Comparison of ENCODE assay signal across 3 mouse cellular contexts in genomic region chr17:12931576-12931975, GRCm38 (mm10). TPM values are rescaled to one million over a fixed set of nuclear protein-coding genes. Genes with fewer than 3 reads are reported as not detected.
"Had no signal": no experiment of that assay in that cellular context is flagged by ENCODE, and none has a peak within 500 bp of the region (broad histone marks: within the 10 kb centered on the region; RNA-seq: fewer than 3 reads in every experiment).

No protein-coding gene starts in this region.

RNA-seq across cellular contexts. Expression of gene Acat3, which starts 8.8 kb away (rescaled TPM):
- total RNA-seq: monocyte, adult 5-6 weeks had no signal
- polyA plus RNA-seq: small intestine, adult 2 months had no signal

RNA-seq across cellular contexts. Expression of gene Pnldc1, which starts 21.5 kb away (rescaled TPM):
- total RNA-seq: monocyte, adult 5-6 weeks had no signal
- polyA plus RNA-seq: macrophage had no signal
